Mouse (Mus musculus): ENCODE results near the gene Hcar1.

Hcar1 gene

GRCm38 (mm10) chr5:123879928-123880327, at the start of gene Hcar1:
Gene Hcar1 (minus strand): TSS chr5:123880020.
- DNase-seq (ENCODE audit: low spot score) = peak; percentile 32

- DNase-seq (ENCODE audit: low spot score) = no peak
These were observed 47.3 kb upstream of the Hcar1 start, which contains the start of gene Gm43518 for GRCm38 (mm10) chr5:123927118-123927517. Gene Gm43518 (plus strand): TSS chr5:123927418.

- DNase-seq (ENCODE audit: low spot score) = no peak
These were observed 42.3 kb upstream of the Hcar1 start for GRCm38 (mm10) chr5:123922112-123922511.

- DNase-seq (ENCODE audit: low spot score) = no peak
These were observed 35.0 kb upstream of the Hcar1 start for GRCm38 (mm10) chr5:123914852-123915251.

- DNase-seq (ENCODE audit: low spot score) = no peak
These were observed 27.8 kb upstream of the Hcar1 start for GRCm38 (mm10) chr5:123907631-123907977.

- DNase-seq (ENCODE audit: low spot score) = peak; percentile 99
These were observed 27.3 kb upstream of the Hcar1 start, which contains the start of gene Denr for GRCm38 (mm10) chr5:123906976-123907630. Gene Denr (plus strand): TSS chr5:123907175.

- no peak for DNase-seq (ENCODE audit: low spot score)
These were observed 26.5 kb upstream of the Hcar1 start for GRCm38 (mm10) chr5:123906146-123906975.

GRCm38 (mm10) chr5:123904059-123904672, 24.3 kb upstream of the Hcar1 start:
- no peak for DNase-seq (ENCODE audit: low spot score)

GRCm38 (mm10) chr5:123897352-123897751, 17.5 kb upstream of the Hcar1 start:
- DNase-seq (ENCODE audit: low spot score) = no peak

GRCm38 (mm10) chr5:123896395-123896794, 16.6 kb upstream of the Hcar1 start:
- DNase-seq (ENCODE audit: low spot score) = no peak

GRCm38 (mm10) chr5:123893520-123893919, 13.7 kb upstream of the Hcar1 start:
- DNase-seq (ENCODE audit: low spot score) = no peak

GRCm38 (mm10) chr5:123891669-123892068, 11.8 kb upstream of the Hcar1 start:
- peak; percentile 38 for DNase-seq (ENCODE audit: low spot score)

- no peak for DNase-seq (ENCODE audit: low spot score)
These were observed 11.2 kb upstream of the Hcar1 start for GRCm38 (mm10) chr5:123890987-123891386.

- DNase-seq (ENCODE audit: low spot score) = no peak
These were observed 10.5 kb upstream of the Hcar1 start for GRCm38 (mm10) chr5:123890312-123890711.

- no peak for DNase-seq (ENCODE audit: low spot score)
These were observed 6.5 kb upstream of the Hcar1 start for GRCm38 (mm10) chr5:123886365-123886764.

- no peak for DNase-seq (ENCODE audit: low spot score)
These were observed 4.5 kb upstream of the Hcar1 start for GRCm38 (mm10) chr5:123884332-123884731.

GRCm38 (mm10) chr5:123883891-123884290, 4.1 kb upstream of the Hcar1 start:
- no peak for DNase-seq (ENCODE audit: low spot score)

- DNase-seq (ENCODE audit: low spot score) = no peak
These were observed 958 bp upstream of the Hcar1 start for GRCm38 (mm10) chr5:123880778-123881177.

GRCm38 (mm10) chr5:123878056-123878455, 1.8 kb downstream of the Hcar1 start:
- no peak for DNase-seq (ENCODE audit: low spot score)

- DNase-seq (ENCODE audit: low spot score) = no peak
These were observed 5.6 kb downstream of the Hcar1 start for GRCm38 (mm10) chr5:123874177-123874576.

- no peak for DNase-seq (ENCODE audit: low spot score)
These were observed 10.2 kb downstream of the Hcar1 start for GRCm38 (mm10) chr5:123869615-123870014.

GRCm38 (mm10) chr5:123866457-123866856, 13.4 kb downstream of the Hcar1 start:
- DNase-seq (ENCODE audit: low spot score) = no peak

- no peak for DNase-seq (ENCODE audit: low spot score)
These were observed 14.5 kb downstream of the Hcar1 start, which contains the start of gene Hcar2 for GRCm38 (mm10) chr5:123865365-123865764. Gene Hcar2 (minus strand): TSS chr5:123865499.

All from yolk sac, embryonic 10.5 days (tissue).